Mouse (Mus musculus): ENCODE results near the gene Ppp1r21.

DNA sequence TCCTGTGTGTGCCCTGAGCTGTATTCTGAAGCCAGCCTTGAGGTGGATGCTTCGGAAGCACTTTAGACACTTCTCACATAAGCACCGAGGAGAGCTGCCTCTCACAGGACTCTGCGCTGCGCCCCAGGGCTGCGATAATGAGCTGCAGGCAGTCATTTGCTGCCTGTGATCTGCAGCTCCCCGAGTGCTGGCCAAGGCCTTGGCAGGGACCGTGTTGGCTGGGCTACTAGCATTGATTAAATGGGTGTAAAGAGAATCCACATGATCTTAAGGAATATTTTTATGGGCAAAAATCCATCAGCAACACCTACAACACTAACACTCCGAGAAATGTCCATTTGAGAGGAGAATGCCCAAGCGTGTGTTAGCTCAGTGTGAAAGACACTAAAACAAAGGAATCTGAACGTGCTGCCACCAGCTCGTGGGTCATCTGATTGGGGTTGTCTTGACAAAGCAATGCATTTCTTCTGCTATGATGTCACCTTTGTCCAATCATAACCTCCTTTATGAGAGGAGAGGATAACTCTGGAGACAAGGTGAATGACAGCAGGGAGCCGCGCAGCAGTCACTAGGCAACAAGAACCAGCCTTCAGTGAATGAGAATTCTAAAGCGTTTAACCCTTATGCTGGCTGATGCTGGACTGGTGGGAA lies 35.7 kb upstream of the Ppp1r21 start:
- TF ChIP-seq CTCF (IDR thresholded peaks at IDR 0.05; ENCODE audit: low read depth, low read length) (no peak), POLR2A (IDR thresholded peaks at IDR 0.05; ENCODE audit: insufficient read depth, low read length) (no peak), EP300 (IDR thresholded peaks at IDR 0.05; ENCODE audit: insufficient read depth, low read depth, low read length) (no peak)
